Mouse (Mus musculus) lung, adult 2 months (tissue): Measurements from ENCODE around the gene Nubp1. TPM values are rescaled to one million over a fixed set of nuclear protein-coding genes. Genes with fewer than 3 reads are reported as not detected.
A peak's percentile ranks its signal among the peaks of the same experiment; 100 is the strongest.

Experiments
- DNase-seq: peaks from one replicate; pipeline ENCODE4 v3.0.0; 2022
- H3K4me1 ChIP-seq: fragments of 200-500 bp; 2 replicates; pipeline ENCODE4 v1.6.1; 2011; ENCODE audit warnings: low read length; ENCODE audit not compliant: control insufficient read depth, insufficient read depth
- H3K4me3 ChIP-seq: fragments of 200-500 bp; replicated peaks from 2 replicates; pipeline ENCODE3; 2011; ENCODE audit warnings: low read depth, mild to moderate bottlenecking, control low read depth, low read length; ENCODE audit errors: extremely low read depth
- CTCF ChIP-seq: fragments of 200-500 bp; IDR thresholded peaks from 2 replicates; pipeline ENCODE4 v1.5.1; 2011; ENCODE audit warnings: mild to moderate bottlenecking, low read length, control low read depth; ENCODE audit not compliant: insufficient read depth
- POLR2A ChIP-seq: fragments of 200-500 bp; IDR thresholded peaks from 2 replicates; pipeline ENCODE4 v1.6.1; 2011; ENCODE audit warnings: low read depth, mild to moderate bottlenecking, control low read depth, low read length, borderline replicate concordance; ENCODE audit errors: extremely low read depth
- WGBS: fragments of 180-500 bp; shearing (Covaris S2); methylation state at CpG from one replicate; pipeline ENCODE4 v1.1.7; 2018; 5-methylcytosine and 5-hydroxymethylcytosine counted together
- polyA plus RNA-seq: library from polyadenylated mRNA; depleted of rRNA; stranded (reverse); fragments of >200 nt; gene quantifications from 2 replicates; pipeline ENCODE4 v1.2.3, GENCODE M21; 2012

The Nubp1 gene
- polyA plus RNA-seq, 1 experiment = 31.0 TPM

DNA sequence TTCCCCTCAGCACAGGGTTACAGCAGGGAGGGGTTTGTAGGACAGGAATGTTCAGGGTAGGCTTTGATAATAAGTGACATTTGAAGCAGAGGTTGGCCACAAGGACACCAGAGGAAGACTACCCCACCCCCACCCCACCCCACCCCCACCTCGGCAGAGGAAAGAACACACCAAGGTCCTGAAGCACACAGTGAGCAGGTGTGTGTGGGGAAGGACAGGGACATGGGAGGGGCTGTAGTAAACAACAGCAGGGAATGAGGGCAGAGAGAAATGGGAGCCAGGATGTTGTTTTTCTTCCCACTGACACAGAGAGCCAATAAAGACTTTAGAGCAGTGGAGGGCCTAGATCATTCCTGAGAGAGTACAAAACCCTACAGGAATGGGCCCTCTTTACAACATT lies 34.5 kb upstream of the Nubp1 start:
- Histone ChIP-seq H3K4me1 (peaks cover 2% of the 10 kb centered on the region; the same call in 1 of the 2 replicates), H3K4me3 (no peak overlapping the region)
- TF ChIP-seq CTCF (no peak), POLR2A (no peak)
- 41% methylated on average over 1 of the region's 1 CpGs for WGBS
- no peak for DNase-seq

DNA sequence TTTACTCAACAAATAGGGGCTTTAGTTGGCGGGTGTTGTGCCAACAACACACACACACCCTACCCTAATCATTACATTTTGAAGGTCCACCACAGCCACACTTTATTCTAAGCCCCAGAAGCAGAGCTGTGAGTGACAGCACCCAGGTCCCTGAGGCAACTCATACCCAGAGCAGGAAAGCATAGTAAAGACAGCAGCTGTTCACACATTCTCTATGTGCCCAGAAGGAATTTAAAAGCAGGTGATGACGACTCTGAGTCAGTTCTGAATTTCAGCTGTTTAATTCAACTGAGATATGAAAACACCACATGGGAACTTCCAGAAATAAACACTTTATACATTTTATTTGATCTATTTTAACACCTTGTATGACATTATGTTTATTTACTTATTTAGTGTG lies 32.2 kb upstream of the Nubp1 start:
- no peak overlapping the region for H3K4me3 ChIP-seq
- WGBS = 50% methylated on average over 2 of the region's 2 CpGs
- TF ChIP-seq CTCF (no peak), POLR2A (no peak)
- no peak for DNase-seq
- H3K4me1 ChIP-seq = peaks cover 3% of the 10 kb centered on the region; the same call in 1 of the 2 replicates

DNA sequence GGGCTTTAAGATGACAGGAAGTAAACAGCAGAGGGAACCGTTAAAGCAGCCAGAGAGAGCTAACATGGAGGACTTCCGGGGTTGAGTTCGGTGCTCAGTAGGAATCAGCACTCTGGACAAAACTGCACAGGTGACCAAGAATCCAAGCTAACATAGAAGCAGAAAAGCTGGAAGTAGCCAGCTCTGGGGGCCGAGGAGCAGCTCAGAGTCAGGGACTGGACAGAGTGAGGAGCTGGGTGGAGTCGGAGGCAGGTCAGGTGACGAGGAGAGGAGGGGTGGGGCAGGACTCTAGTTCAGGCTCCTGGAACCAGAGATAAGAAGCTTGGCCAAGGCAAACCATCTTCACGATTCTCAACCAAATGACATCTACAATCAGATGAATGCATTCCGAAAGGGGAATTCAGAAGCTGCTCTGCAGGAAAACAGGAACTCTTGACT lies 27.7 kb upstream of the Nubp1 start:
- peaks cover 5% of the 10 kb centered on the region for H3K4me1 ChIP-seq
- 12% methylated on average over 8 of the region's 8 CpGs for WGBS
- peak overlapping the region; percentile 27 for H3K4me3 ChIP-seq
- TF ChIP-seq POLR2A (peak; percentile 21; the same call in 1 of the 2 replicates), CTCF (no peak)
- peak; percentile 58 for DNase-seq

DNA sequence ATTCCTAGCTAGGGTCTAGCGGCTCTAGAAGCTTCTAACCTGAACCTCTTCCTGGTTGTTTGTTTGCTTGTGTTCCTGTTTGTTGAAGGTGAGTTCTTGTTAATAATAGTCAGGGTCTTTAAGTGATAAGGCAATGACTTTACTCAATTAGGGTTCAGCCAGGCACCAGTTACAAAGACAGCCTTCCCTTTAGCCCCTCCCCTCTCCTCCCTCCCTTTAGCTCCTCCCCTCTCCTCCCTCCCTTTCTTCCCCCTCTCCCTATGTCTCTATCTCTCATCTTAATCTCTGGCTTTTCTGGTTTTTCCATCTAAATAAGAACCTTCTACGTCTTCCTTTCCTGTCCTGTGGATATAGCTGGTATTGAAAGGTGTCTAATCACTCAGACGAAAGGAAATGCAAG lies 27.2 kb upstream of the Nubp1 start:
- H3K4me1 ChIP-seq = peaks cover 5% of the 10 kb centered on the region
- TF ChIP-seq CTCF = no peak
- 62% methylated on average over 3 of the region's 3 CpGs for WGBS
- no peak overlapping the region for H3K4me3 ChIP-seq
- no peak for DNase-seq

DNA sequence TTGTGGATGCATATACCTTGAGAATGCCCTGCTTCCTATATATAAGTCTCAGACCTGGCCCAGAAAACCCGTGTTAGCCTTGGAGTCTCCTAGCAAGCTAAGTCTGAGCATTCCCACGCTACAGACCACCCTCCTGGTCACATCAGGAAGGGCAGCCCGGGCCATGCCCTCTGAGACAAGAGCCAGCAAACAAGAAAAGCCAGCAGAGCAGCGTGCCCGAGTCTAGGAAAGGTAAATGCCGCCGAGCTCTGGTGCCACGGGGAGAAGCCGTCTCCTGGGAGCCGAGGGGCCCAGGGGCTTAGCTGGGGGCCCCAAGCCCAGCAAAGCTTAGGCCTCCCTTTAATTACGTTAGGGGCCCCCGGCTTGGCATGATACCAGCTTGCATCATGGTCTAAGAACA lies 26.5 kb upstream of the Nubp1 start:
- H3K4me1 ChIP-seq = peaks cover 5% of the 10 kb centered on the region
- TF ChIP-seq POLR2A (no peak), CTCF (no peak)
- no peak for DNase-seq
- 81% methylated on average over 12 of the region's 12 CpGs for WGBS
- H3K4me3 ChIP-seq = no peak overlapping the region

DNA sequence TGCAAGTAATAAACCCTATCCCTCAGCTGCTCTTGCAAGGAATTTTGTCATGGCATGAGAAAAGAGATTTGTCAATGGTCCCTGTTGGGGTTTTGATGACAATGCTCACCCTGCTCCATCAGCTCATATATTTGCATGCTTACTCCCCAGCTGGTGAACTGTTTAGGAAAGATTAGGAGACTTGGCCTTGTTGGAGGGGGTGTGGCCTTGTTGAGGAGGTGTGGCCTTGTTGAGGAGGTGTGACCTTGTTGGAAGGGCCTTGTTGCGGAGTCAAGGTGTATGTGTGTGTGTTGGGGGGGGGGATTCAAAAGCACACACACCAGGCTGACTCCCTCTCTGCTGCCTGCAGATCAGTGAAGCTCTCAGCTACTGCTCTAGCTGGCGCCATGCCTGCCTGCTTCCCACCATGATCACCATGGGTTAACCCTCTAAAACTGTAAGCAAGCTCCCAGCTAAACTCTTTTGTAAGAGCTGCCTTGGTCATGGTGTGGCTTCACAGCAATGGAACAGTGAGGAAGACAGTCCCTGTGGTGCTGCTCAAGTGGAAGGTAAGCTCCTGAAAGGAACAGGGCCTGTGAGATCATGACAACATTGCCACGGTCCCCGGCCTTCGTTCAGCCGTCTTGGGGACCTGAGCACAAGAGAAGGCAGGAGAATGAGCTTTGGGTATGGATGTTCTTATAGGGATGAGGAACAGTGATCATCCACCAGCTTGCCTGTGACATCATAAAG lies 22.9 kb upstream of the Nubp1 start:
- 88% methylated on average over 6 of the region's 6 CpGs for WGBS
- no peak for DNase-seq
- Histone ChIP-seq H3K4me3 (no peak overlapping the region), H3K4me1 (peaks cover 5% of the 10 kb centered on the region)
- TF ChIP-seq CTCF (no peak), POLR2A (no peak)

DNA sequence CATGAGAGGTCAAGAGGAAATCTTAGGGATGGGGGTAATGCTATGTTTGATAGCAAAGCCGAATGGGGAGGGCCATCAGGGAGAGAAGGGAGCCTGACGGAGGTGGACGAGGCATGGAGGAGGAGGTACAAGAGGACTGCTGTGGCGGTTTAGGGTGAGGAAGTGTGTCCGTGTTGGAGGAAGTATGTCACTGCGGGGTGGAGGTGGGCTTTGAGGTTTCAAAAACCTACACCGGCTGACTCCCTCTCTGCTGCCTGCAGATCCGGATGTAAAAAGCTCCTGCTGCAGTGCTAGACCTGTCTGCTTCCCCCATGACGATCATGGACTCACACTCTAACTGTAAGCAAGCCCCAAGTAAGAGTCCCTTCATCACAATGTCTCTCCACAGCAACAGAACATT lies 19.2 kb upstream of the Nubp1 start:
- 69% methylated on average over 9 of the region's 9 CpGs for WGBS
- no peak for TF ChIP-seq CTCF
- TF ChIP-seq POLR2A = no peak
- DNase-seq = no peak
- Histone ChIP-seq H3K4me1 (no peaks in the 10 kb centered on the region), H3K4me3 (no peak overlapping the region)

DNA sequence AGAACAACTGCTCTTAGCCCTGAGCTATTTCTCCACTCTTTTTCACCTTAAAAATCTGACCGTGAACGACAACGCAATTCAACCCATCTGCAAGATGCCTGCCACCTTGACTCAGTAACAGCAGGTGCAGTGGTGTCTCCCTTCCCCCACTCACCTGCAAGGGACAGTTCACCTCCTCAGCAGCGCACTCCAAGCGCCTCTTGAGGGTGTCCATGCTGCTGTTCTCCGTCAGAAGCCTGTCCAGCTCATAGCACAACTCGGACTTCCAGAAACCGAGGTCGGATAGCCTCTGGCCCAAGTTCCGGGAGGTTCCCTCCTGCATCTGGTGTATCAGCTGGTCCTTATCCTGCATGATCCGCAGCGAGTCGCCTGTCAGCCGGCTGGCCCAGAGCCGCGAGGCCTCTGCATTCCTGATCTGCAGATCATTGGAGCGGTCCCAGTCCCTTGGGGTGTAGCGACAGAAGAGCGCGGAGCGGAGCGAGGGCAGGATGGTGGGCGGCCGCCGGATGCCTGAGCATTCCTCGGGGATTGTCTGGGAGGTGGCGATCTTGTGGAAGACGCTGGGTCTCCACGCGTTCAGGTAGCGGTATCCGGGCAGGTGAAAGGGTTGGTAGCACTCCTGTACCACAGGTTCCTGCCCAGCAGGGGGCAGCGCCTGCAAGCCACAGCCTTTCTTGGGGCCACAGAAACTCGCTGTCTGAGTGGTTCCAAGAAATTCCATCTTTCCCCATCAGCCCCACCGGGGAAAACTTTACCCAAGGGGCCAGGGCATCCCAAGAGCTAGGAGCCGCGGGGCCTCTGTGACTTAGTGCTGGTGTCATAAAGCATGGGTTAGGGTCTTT lies 16.8 kb upstream of the Nubp1 start, which contains the start of gene Tekt5:
Tekt5 (minus strand) TSS at position 792 of the 842 bp plus-strand sequence.
- Histone ChIP-seq H3K4me3 (no peak within 1 kb of the TSS), H3K4me1 (no peaks in the 10 kb centered on the region)
- no peak for TF ChIP-seq POLR2A
- peak; percentile 72 for TF ChIP-seq CTCF
- WGBS = 9% methylated on average over 37 of the region's 37 CpGs
- DNase-seq = peak; percentile 77

DNA sequence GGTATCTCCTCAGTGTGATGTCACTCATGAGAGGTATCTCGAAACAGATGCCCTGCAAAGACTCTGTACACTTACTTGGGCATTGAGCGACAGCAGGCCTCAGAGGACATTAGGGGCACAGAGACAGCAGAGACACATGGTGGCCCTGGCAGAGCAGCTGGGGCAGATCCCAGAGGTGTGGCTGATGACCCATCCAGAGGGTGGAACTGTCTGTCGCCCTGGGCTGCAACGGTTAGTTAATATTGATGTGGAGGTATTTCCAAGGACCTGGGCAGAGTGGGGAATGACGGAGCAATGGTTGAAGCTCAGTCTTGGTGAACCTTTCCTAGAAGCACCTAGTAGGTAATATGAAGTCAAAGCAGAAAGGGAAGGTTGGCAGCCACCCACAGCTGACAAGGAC lies 13.0 kb upstream of the Nubp1 start:
- WGBS = 63% methylated on average over 5 of the region's 5 CpGs
- no peak for DNase-seq
- no peak for TF ChIP-seq POLR2A
- TF ChIP-seq CTCF = no peak
- no peaks in the 10 kb centered on the region for H3K4me1 ChIP-seq
- H3K4me3 ChIP-seq = no peak overlapping the region
